Mouse (Mus musculus) bone marrow, adult 2 months (tissue): ENCODE results near the gene Crygs. TPM values are rescaled to one million over a fixed set of nuclear protein-coding genes. Genes with fewer than 3 reads are reported as not detected.

Source experiments
- H3K27ac ChIP-seq: fragments of 200-500 bp; 2 replicates; pipeline ENCODE4 v1.5.1; 2012; ENCODE audit warnings: low read depth, mild to moderate bottlenecking, control low read depth, inconsistent platforms, low read length; ENCODE audit not compliant: control insufficient read depth, poor library complexity, insufficient read depth
- H3K4me1 ChIP-seq: fragments of 200-500 bp; 2 replicates; pipeline ENCODE4 v1.6.1; 2011; ENCODE audit warnings: low read length; ENCODE audit not compliant: control insufficient read depth, insufficient read depth
- H3K4me3 ChIP-seq: fragments of 200-500 bp; replicated peaks from 2 replicates; pipeline ENCODE3; 2011; ENCODE audit warnings: mild to moderate bottlenecking, low read depth, low read length, control low read depth; ENCODE audit not compliant: control insufficient read depth
- CTCF ChIP-seq: fragments of 200-500 bp; IDR thresholded peaks from 2 replicates; pipeline ENCODE4 v1.5.1; 2011; ENCODE audit warnings: low read length, control low read depth; ENCODE audit not compliant: control insufficient read depth, insufficient read depth
- POLR2A ChIP-seq: fragments of 200-500 bp; IDR thresholded peaks from 2 replicates; pipeline ENCODE4 v1.6.1; 2011; ENCODE audit warnings: low read depth, mild to moderate bottlenecking, control low read depth, low read length, borderline replicate concordance; ENCODE audit not compliant: control insufficient read depth
- WGBS: fragments of 180-500 bp; shearing (Covaris S2); methylation state at CpG from one replicate; pipeline ENCODE4 v1.1.7; 2018; 5-methylcytosine and 5-hydroxymethylcytosine counted together
- polyA plus RNA-seq: library from polyadenylated mRNA; stranded (reverse); fragments of >200 nt; gene quantifications from 2 replicates; pipeline ENCODE4 v1.2.4, GENCODE M21; 2011; ENCODE audit warnings: low replicate concordance; ENCODE audit not compliant: missing spikeins, insufficient read depth, insufficient read length

Gene Crygs
- polyA plus RNA-seq, 1 experiment: not detected

GRCm38 (mm10) chr16:22775471-22775985 is 35.8 kb downstream of the Crygs start:
- Histone ChIP-seq H3K27ac (no peak overlapping the region), H3K4me3 (no peak overlapping the region), H3K4me1 (no peaks in the 10 kb centered on the region; the same call in 1 of the 2 replicates)
- WGBS: 81% methylated on average over 5 of the region's 5 CpGs
- TF ChIP-seq POLR2A (no peak), CTCF (no peak)

- 84% methylated on average over 8 of the region's 8 CpGs for WGBS
- no peak for TF ChIP-seq POLR2A
- TF ChIP-seq CTCF: no peak
- H3K4me1 ChIP-seq: no peaks in the 10 kb centered on the region; the same call in 1 of the 2 replicates
Observed at GRCm38 (mm10) chr16:22768661-22769060, 42.7 kb downstream of the Crygs start.

GRCm38 (mm10) chr16:22767405-22767804 is 44.0 kb downstream of the Crygs start:
- H3K4me1 ChIP-seq: no peaks in the 10 kb centered on the region; the same call in 1 of the 2 replicates
- TF ChIP-seq CTCF (no peak), POLR2A (no peak)
- H3K4me3 ChIP-seq: no peak overlapping the region
- 84% methylated on average over 3 of the region's 3 CpGs for WGBS
- no peak overlapping the region for H3K27ac ChIP-seq

More at GRCm38 (mm10) chr16:22768661-22769060, 42.7 kb downstream of the Crygs start:
- Histone ChIP-seq H3K4me3 (no peak overlapping the region), H3K27ac (no peak overlapping the region)

GRCm38 (mm10) chr16:22766738-22767211 is 44.6 kb downstream of the Crygs start:
- Histone ChIP-seq H3K27ac (no peak overlapping the region), H3K4me1 (no peaks in the 10 kb centered on the region), H3K4me3 (no peak overlapping the region)
- 81% methylated on average over 16 of the region's 16 CpGs for whole genome bisulfite sequencing
- TF ChIP-seq POLR2A: no peak
- no peak for TF ChIP-seq CTCF

- Histone ChIP-seq H3K4me1 (no peaks in the 10 kb centered on the region), H3K27ac (no peak overlapping the region), H3K4me3 (no peak overlapping the region)
- WGBS: 90% methylated on average over 7 of the region's 7 CpGs
- TF ChIP-seq POLR2A: no peak
- no peak for TF ChIP-seq CTCF
Observed at GRCm38 (mm10) chr16:22765531-22765930, 45.8 kb downstream of the Crygs start.

Other genes with a start within 250 kb of the Crygs start
- 4.9 and 12.8 TPM in 2 replicates for gene Dgkg, start 154.4 kb downstream of the Crygs start, polyA plus RNA-seq
- gene Tbccd1, start 46.1 kb upstream of the Crygs start, polyA plus RNA-seq: 12.3 and 15.6 TPM in 2 replicates
- 55.1 and 92.5 TPM in 2 replicates for gene Dnajb11, start 46.3 kb upstream of the Crygs start, polyA plus RNA-seq
- 15.5 and 61.2 TPM in 2 replicates for gene Ahsg, start 79.7 kb upstream of the Crygs start, polyA plus RNA-seq
- 0.86 and 5.1 TPM in 2 replicates for gene Fetub, start 106.8 kb upstream of the Crygs start, polyA plus RNA-seq
- 0.93 and 2.0 TPM in 2 replicates for gene Hrg, start 139.5 kb upstream of the Crygs start, polyA plus RNA-seq
- 24.9 and 54.1 TPM in 2 replicates for gene Kng2, start 217.9 kb upstream of the Crygs start, polyA plus RNA-seq
- 6.3 and 13.7 TPM in 2 replicates for gene Kng1, start 246.3 kb upstream of the Crygs start, polyA plus RNA-seq